Mouse (Mus musculus): ENCODE data around the gene Sema4d.

- TF ChIP-seq TAL1 (IDR thresholded peaks at IDR 0.05; ENCODE audit: low read length) (no peak), GATA1 (IDR thresholded peaks at IDR 0.05; ENCODE audit: low read length) (no peak)
Observed at GRCm38 (mm10) chr13:51786616-51787015, 6.9 kb downstream of the Sema4d start.
